Mouse (Mus musculus): ENCODE data around the gene Gm49321. TPM values are rescaled to one million over a fixed set of nuclear protein-coding genes. Genes with fewer than 3 reads are reported as not detected.

Gm49321 gene
- total and polyA plus RNA-seq, 2 experiments from 2014 or later = 5.2 TPM; not detected in 1

- WGBS = 70% methylated on average over 5 of the region's 5 CpGs
- H3K4me1 ChIP-seq (ENCODE audit: control insufficient read depth, insufficient read depth) = peaks cover 20% of the 10 kb centered on the region
- no peak for TF ChIP-seq CTCF (IDR thresholded peaks at IDR 0.05; ENCODE audit: low read depth)
- TF ChIP-seq EP300 (IDR thresholded peaks at IDR 0.05; ENCODE audit: low read depth) = no peak
- no peaks in the 10 kb centered on the region for H3K36me3 ChIP-seq (replicated peaks; ENCODE audit: control insufficient read depth, insufficient read depth, low read length)
- no peak overlapping the region for H3K4me3 ChIP-seq (ENCODE audit: low read depth, low read length)
- H3K9ac ChIP-seq (replicated peaks; ENCODE audit: low read depth, low read length) = no peak overlapping the region
- no peaks in the 10 kb centered on the region for H3K9me3 ChIP-seq (replicated peaks; ENCODE audit: control insufficient read depth, low read length)
- H3K4me2 ChIP-seq (ENCODE audit: low read depth, low read length) = no peak overlapping the region
- 0 out of 2 replicates have a peak overlapping the region, but pooled peaks have one; percentile 11 for H3K27ac ChIP-seq (ENCODE audit: low read depth)
- no peak for DNase-seq (ENCODE audit: low spot score)
- H3K27me3 ChIP-seq (ENCODE audit: control insufficient read depth, insufficient read depth, low read length) = no peaks in the 10 kb centered on the region
- no peak for ATAC-seq (ENCODE audit: insufficient read depth, low read depth)
Observed at GRCm38 (mm10) chr12:73918479-73918878, 19.0 kb upstream of the Gm49321 start.

GRCm38 (mm10) chr12:73930266-73930665, 7.2 kb upstream of the Gm49321 start:
- peaks cover 67% of the 10 kb centered on the region for H3K36me3 ChIP-seq (replicated peaks; ENCODE audit: control insufficient read depth, insufficient read depth, low read length)
- no peaks in the 10 kb centered on the region for H3K4me1 ChIP-seq (ENCODE audit: control insufficient read depth, insufficient read depth)
- no peak for ATAC-seq (ENCODE audit: insufficient read depth, low read depth)
- no peak overlapping the region for H3K4me2 ChIP-seq (ENCODE audit: low read depth, low read length)
- 43% methylated on average over 3 of the region's 3 CpGs for WGBS
- no peak for DNase-seq (ENCODE audit: low spot score)
- no peaks in the 10 kb centered on the region for H3K27me3 ChIP-seq (ENCODE audit: control insufficient read depth, insufficient read depth, low read length)
- H3K9ac ChIP-seq (replicated peaks; ENCODE audit: low read depth, low read length) = no peak overlapping the region
- TF ChIP-seq CTCF (IDR thresholded peaks at IDR 0.05; ENCODE audit: low read depth) (no peak), EP300 (IDR thresholded peaks at IDR 0.05; ENCODE audit: low read depth) (no peak)
- no peak overlapping the region for H3K27ac ChIP-seq (ENCODE audit: low read depth)
- no peaks in the 10 kb centered on the region for H3K9me3 ChIP-seq (replicated peaks; ENCODE audit: control insufficient read depth, low read length)
- H3K4me3 ChIP-seq (ENCODE audit: low read depth, low read length) = no peak overlapping the region

GRCm38 (mm10) chr12:73931274-73931673, 6.2 kb upstream of the Gm49321 start:
- WGBS = 41% methylated on average over 5 of the region's 5 CpGs
- no peak overlapping the region for H3K27ac ChIP-seq (ENCODE audit: low read depth)
- H3K4me1 ChIP-seq (ENCODE audit: control insufficient read depth, insufficient read depth) = no peaks in the 10 kb centered on the region
- DNase-seq (ENCODE audit: low spot score) (no peak), ATAC-seq (ENCODE audit: insufficient read depth, low read depth) (no peak)
- no peak for TF ChIP-seq EP300 (IDR thresholded peaks at IDR 0.05; ENCODE audit: low read depth)
- TF ChIP-seq CTCF (IDR thresholded peaks at IDR 0.05; ENCODE audit: low read depth) = peak; percentile 36
- H3K4me2 ChIP-seq (ENCODE audit: low read depth, low read length) = no peak overlapping the region
- H3K9ac ChIP-seq (replicated peaks; ENCODE audit: low read depth, low read length) = no peak overlapping the region
- H3K36me3 ChIP-seq (replicated peaks; ENCODE audit: control insufficient read depth, insufficient read depth, low read length) = peaks cover 73% of the 10 kb centered on the region
- no peaks in the 10 kb centered on the region for H3K27me3 ChIP-seq (ENCODE audit: control insufficient read depth, insufficient read depth, low read length)
- no peaks in the 10 kb centered on the region for H3K9me3 ChIP-seq (replicated peaks; ENCODE audit: control insufficient read depth, low read length)
- no peak overlapping the region for H3K4me3 ChIP-seq (ENCODE audit: low read depth, low read length)

- Histone ChIP-seq H3K27ac (ENCODE audit: low read depth) (no peak overlapping the region), H3K4me1 (ENCODE audit: control insufficient read depth, insufficient read depth) (no peaks in the 10 kb centered on the region), H3K4me3 (ENCODE audit: low read depth, low read length) (no peak overlapping the region), H3K9me3 (replicated peaks; ENCODE audit: control insufficient read depth, low read length) (no peaks in the 10 kb centered on the region), H3K9ac (replicated peaks; ENCODE audit: low read depth, low read length) (no peak overlapping the region), H3K36me3 (replicated peaks; ENCODE audit: control insufficient read depth, insufficient read depth, low read length) (peaks cover 82% of the 10 kb centered on the region), H3K27me3 (ENCODE audit: control insufficient read depth, insufficient read depth, low read length) (no peaks in the 10 kb centered on the region), H3K4me2 (ENCODE audit: low read depth, low read length) (no peak overlapping the region)
- no peak for ATAC-seq (ENCODE audit: insufficient read depth, low read depth)
- WGBS = 60% methylated on average over 2 of the region's 2 CpGs
- TF ChIP-seq EP300 (IDR thresholded peaks at IDR 0.05; ENCODE audit: low read depth) = no peak
- TF ChIP-seq CTCF (IDR thresholded peaks at IDR 0.05; ENCODE audit: low read depth) = no peak
- DNase-seq (ENCODE audit: low spot score) = no peak
Observed at GRCm38 (mm10) chr12:73934528-73934927, 2.9 kb upstream of the Gm49321 start.

GRCm38 (mm10) chr12:73939542-73939941, 2.1 kb downstream of the Gm49321 start:
- peaks cover 4% of the 10 kb centered on the region; the same call in 1 of the 2 replicates for H3K4me1 ChIP-seq (ENCODE audit: control insufficient read depth, insufficient read depth)
- TF ChIP-seq CTCF (IDR thresholded peaks at IDR 0.05; ENCODE audit: low read depth) (no peak), EP300 (IDR thresholded peaks at IDR 0.05; ENCODE audit: low read depth) (no peak)
- 54% methylated on average over 6 of the region's 6 CpGs for WGBS
- H3K27ac ChIP-seq (ENCODE audit: low read depth) = no peak overlapping the region
- H3K4me3 ChIP-seq (ENCODE audit: low read depth, low read length) = no peak overlapping the region
- no peaks in the 10 kb centered on the region for H3K9me3 ChIP-seq (replicated peaks; ENCODE audit: control insufficient read depth, low read length)
- ATAC-seq (ENCODE audit: insufficient read depth, low read depth) (no peak), DNase-seq (ENCODE audit: low spot score) (no peak)
- no peak overlapping the region for H3K9ac ChIP-seq (replicated peaks; ENCODE audit: low read depth, low read length)
- H3K36me3 ChIP-seq (replicated peaks; ENCODE audit: control insufficient read depth, insufficient read depth, low read length) = peaks cover 85% of the 10 kb centered on the region
- no peaks in the 10 kb centered on the region for H3K27me3 ChIP-seq (ENCODE audit: control insufficient read depth, insufficient read depth, low read length)
- H3K4me2 ChIP-seq (ENCODE audit: low read depth, low read length) = no peak overlapping the region

- Histone ChIP-seq H3K4me2 (ENCODE audit: low read depth, low read length) (peak overlapping the region; percentile 82), H3K4me3 (ENCODE audit: low read depth, low read length) (peak overlapping the region; percentile 56)
- WGBS = 58% methylated on average over 4 of the region's 4 CpGs
Observed at GRCm38 (mm10) chr12:73948415-73948814, 11.0 kb downstream of the Gm49321 start.

More at GRCm38 (mm10) chr12:73948415-73948814, 11.0 kb downstream of the Gm49321 start:
- Histone ChIP-seq H3K27ac (ENCODE audit: low read depth) (peak overlapping the region; percentile 74), H3K36me3 (replicated peaks; ENCODE audit: control insufficient read depth, insufficient read depth, low read length) (peaks cover 19% of the 10 kb centered on the region), H3K4me1 (ENCODE audit: control insufficient read depth, insufficient read depth) (peaks cover 17% of the 10 kb centered on the region), H3K9ac (replicated peaks; ENCODE audit: low read depth, low read length) (no peak overlapping the region), H3K27me3 (ENCODE audit: control insufficient read depth, insufficient read depth, low read length) (no peaks in the 10 kb centered on the region), H3K9me3 (replicated peaks; ENCODE audit: control insufficient read depth, low read length) (no peaks in the 10 kb centered on the region)
- ATAC-seq (ENCODE audit: insufficient read depth, low read depth) = peak; percentile 39; the same call in 1 of the 2 replicates
- TF ChIP-seq EP300 (IDR thresholded peaks at IDR 0.05; ENCODE audit: low read depth) = no peak
- TF ChIP-seq CTCF (IDR thresholded peaks at IDR 0.05; ENCODE audit: low read depth) = no peak
- DNase-seq (ENCODE audit: low spot score) = no peak
